Mouse (Mus musculus) limb, embryonic 14.5 days (tissue): ENCODE results near the gene Hoxc4. TPM values are rescaled to one million over a fixed set of nuclear protein-coding genes. Genes with fewer than 3 reads are reported as not detected.

ENCODE experiments used
- ATAC-seq: fragments of 200-750 bp; cut with Nextera tagmentation; 2 replicates; pipeline ENCODE4 v1.8.0; 2017; ENCODE audit warnings: low read depth, moderate number of reproducible peaks, moderate TSS enrichment; ENCODE audit not compliant: low FRiP score
- DNase-seq: peaks from one replicate; pipeline ENCODE4 v3.0.0-alpha.2; 2015; ENCODE audit warnings: low spot score
- H3K27ac ChIP-seq: fragments of 300-500 bp; sonication (generic); replicated peaks from 2 replicates; pipeline ENCODE4 v1.5.1; 2014; ENCODE audit warnings: low read depth, mild to moderate bottlenecking, low read length, moderate library complexity, mixed read lengths
- H3K27me3 ChIP-seq: fragments of 300-500 bp; sonication (generic); 2 replicates; pipeline ENCODE4 v1.6.1; 2014; ENCODE audit warnings: low read length, mixed read lengths; ENCODE audit not compliant: control insufficient read depth, insufficient read depth
- H3K36me3 ChIP-seq: fragments of 300-500 bp; sonication (generic); 2 replicates; pipeline ENCODE4 v1.6.1; 2014; ENCODE audit warnings: mild to moderate bottlenecking, low read length, moderate library complexity, mixed read lengths; ENCODE audit not compliant: control insufficient read depth, insufficient read depth
- H3K4me1 ChIP-seq: fragments of 300-500 bp; sonication (generic); 2 replicates; pipeline ENCODE4 v1.6.1; 2014; ENCODE audit warnings: antibody characterized with exemption, low read length, mixed read lengths; ENCODE audit not compliant: control insufficient read depth, insufficient read depth
- H3K4me2 ChIP-seq: fragments of 300-500 bp; sonication (generic); replicated peaks from 2 replicates; pipeline ENCODE4 v1.6.1; 2014; ENCODE audit warnings: low read depth, mild to moderate bottlenecking, low read length, moderate library complexity; ENCODE audit not compliant: severe bottlenecking
- H3K4me3 ChIP-seq: fragments of 300-500 bp; sonication (generic); replicated peaks from 2 replicates; pipeline ENCODE4 v1.5.1; 2014; ENCODE audit warnings: low read length
- H3K9ac ChIP-seq: fragments of 300-500 bp; sonication (generic); 2 replicates; pipeline ENCODE4 v1.6.1; 2014; ENCODE audit warnings: mild to moderate bottlenecking, low read depth, low read length, moderate library complexity; ENCODE audit not compliant: severe bottlenecking
- H3K9me3 ChIP-seq: fragments of 300-500 bp; sonication (generic); 2 replicates; pipeline ENCODE4 v1.6.1; 2016; ENCODE audit warnings: low read length; ENCODE audit not compliant: control insufficient read depth
- POLR2A ChIP-seq: fragments of 200-500 bp; IDR thresholded peaks from 2 replicates; pipeline ENCODE4 v1.8.0; 2012; ENCODE audit warnings: inconsistent platforms, mild to moderate bottlenecking, moderate library complexity, borderline replicate concordance; ENCODE audit not compliant: insufficient read depth, insufficient read length; ENCODE audit errors: extremely low read depth
- WGBS: fragments of 180-500 bp; shearing (Covaris S2); extraction: QIAGEN DNeasy Blood & Tissue Kit; methylation state at CpG from one replicate; pipeline ENCODE4 v1.1.7; 2014; 5-methylcytosine and 5-hydroxymethylcytosine counted together
- polyA plus RNA-seq, 2 experiments: library from polyadenylated mRNA; depleted of rRNA in 1 of 2; stranded (reverse) in 1 of 2; unstranded in 1 of 2; fragments of >200 nt; fragmentation: Nextera tagmentation in 1 of 2; extraction: Ambion mirVana in 1 of 2; gene quantifications; 2 replicates each; pipeline versions ENCODE4 v1.2.1 to v1.2.3; 2012 to 2014

Hoxc4 gene
- polyA plus RNA-seq, 2 experiments: 3.5 to 7.5 TPM

- ATAC-seq: no peak
- H3K36me3 ChIP-seq: no peaks in the 10 kb centered on the region
- H3K9me3 ChIP-seq: no peaks in the 10 kb centered on the region
- no peak overlapping the region for H3K4me3 ChIP-seq
- H3K4me1 ChIP-seq: peaks cover 13% of the 10 kb centered on the region
- H3K27ac ChIP-seq: no peak overlapping the region
- H3K4me2 ChIP-seq: no peak overlapping the region
- 62% methylated on average over 5 of the region's 5 CpGs for WGBS
- H3K9ac ChIP-seq: no peak overlapping the region
- peaks cover 36% of the 10 kb centered on the region for H3K27me3 ChIP-seq
- no peak for TF ChIP-seq POLR2A
- no peak for DNase-seq
Measured at GRCm38 (mm10) chr15:103071266-103071665, 52.5 kb downstream of the Hoxc4 start.

GRCm38 (mm10) chr15:103074663-103075415 is 56.1 kb downstream of the Hoxc4 start:
- no peak for DNase-seq
- no peaks in the 10 kb centered on the region for H3K9me3 ChIP-seq
- peaks cover 9% of the 10 kb centered on the region for H3K27me3 ChIP-seq
- no peak overlapping the region; the same call in 1 of the 2 replicates for H3K9ac ChIP-seq
- no peak overlapping the region for H3K4me3 ChIP-seq
- H3K4me1 ChIP-seq: peaks cover 11% of the 10 kb centered on the region; the same call in 1 of the 2 replicates
- ATAC-seq: no peak
- H3K36me3 ChIP-seq: no peaks in the 10 kb centered on the region
- TF ChIP-seq POLR2A: no peak
- no peak overlapping the region for H3K4me2 ChIP-seq
- H3K27ac ChIP-seq: no peak overlapping the region
- 6% methylated on average over 11 of the region's 11 CpGs for WGBS

GRCm38 (mm10) chr15:103077673-103078072 is 58.9 kb downstream of the Hoxc4 start:
- H3K27me3 ChIP-seq: peaks cover 2% of the 10 kb centered on the region; the same call in 1 of the 2 replicates
- H3K4me1 ChIP-seq: peaks cover 11% of the 10 kb centered on the region; the same call in 1 of the 2 replicates
- TF ChIP-seq POLR2A: no peak
- 80% methylated on average over 2 of the region's 2 CpGs for WGBS
- H3K4me3 ChIP-seq: no peak overlapping the region
- H3K4me2 ChIP-seq: no peak overlapping the region
- no peaks in the 10 kb centered on the region for H3K9me3 ChIP-seq
- ATAC-seq: no peak
- H3K36me3 ChIP-seq: no peaks in the 10 kb centered on the region
- H3K27ac ChIP-seq: no peak overlapping the region
- no peak for DNase-seq
- H3K9ac ChIP-seq: no peak overlapping the region

- no peak for TF ChIP-seq POLR2A
- DNase-seq (no peak), ATAC-seq (no peak)
- Histone ChIP-seq H3K9me3 (no peaks in the 10 kb centered on the region), H3K36me3 (no peaks in the 10 kb centered on the region), H3K27me3 (peaks cover 34% of the 10 kb centered on the region; the same call in 1 of the 2 replicates), H3K9ac (no peak overlapping the region), H3K4me3 (no peak overlapping the region), H3K4me1 (peaks cover 22% of the 10 kb centered on the region), H3K27ac (no peak overlapping the region), H3K4me2 (no peak overlapping the region)
- 60% methylated on average over 4 of the region's 4 CpGs for WGBS
Measured at GRCm38 (mm10) chr15:103082622-103083021, 63.9 kb downstream of the Hoxc4 start.

GRCm38 (mm10) chr15:103083598-103083997 is 64.9 kb downstream of the Hoxc4 start:
- Histone ChIP-seq H3K9me3 (no peaks in the 10 kb centered on the region), H3K4me2 (no peak overlapping the region), H3K27me3 (peaks cover 37% of the 10 kb centered on the region; the same call in 1 of the 2 replicates), H3K36me3 (no peaks in the 10 kb centered on the region), H3K27ac (no peak overlapping the region), H3K4me1 (peaks cover 25% of the 10 kb centered on the region), H3K9ac (no peak overlapping the region), H3K4me3 (no peak overlapping the region)
- no peak for DNase-seq
- no peak for TF ChIP-seq POLR2A
- 78% methylated on average over 1 of the region's 1 CpGs for WGBS
- no peak for ATAC-seq
